Mouse (Mus musculus) cerebellum, postnatal 4 days (tissue): ENCODE measurements at regions not wholly inside any gene's neighbourhood (a gene's known extent, or its start where the extent isn't known, plus 50 kb on each side); places are given as distances from the start of the nearest gene placed in this dataset.
A peak's percentile ranks its signal among the peaks of the same experiment; 100 is the strongest.

Source experiments
- DNase-seq, 2 experiments: peaks; one replicate each; pipeline ENCODE4 v3.0.0; 2022; ENCODE audit warnings: low spot score in 2 of 2, mixed read lengths in 1 of 2

DNA sequence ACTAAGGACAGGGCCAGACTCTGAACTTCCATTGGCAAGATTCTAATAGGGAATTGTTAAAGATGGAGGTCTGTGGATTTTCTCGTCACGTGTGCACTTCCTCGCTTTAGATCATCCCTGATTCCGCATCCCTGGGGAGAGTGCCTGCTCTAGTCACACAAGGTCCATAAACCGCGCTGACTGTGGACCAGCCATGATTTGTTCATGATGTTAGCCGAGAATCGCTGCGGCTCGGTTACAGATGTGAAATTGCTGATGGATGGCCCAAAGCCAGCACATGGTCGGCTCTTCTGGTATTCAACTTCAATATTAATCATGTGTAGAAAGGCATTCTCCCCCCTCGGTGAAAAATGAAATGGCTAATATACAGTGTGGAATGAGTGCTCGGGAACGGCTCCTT is 387.6 kb upstream of the Nfe2l3 start:
- DNase-seq: no peak

DNA sequence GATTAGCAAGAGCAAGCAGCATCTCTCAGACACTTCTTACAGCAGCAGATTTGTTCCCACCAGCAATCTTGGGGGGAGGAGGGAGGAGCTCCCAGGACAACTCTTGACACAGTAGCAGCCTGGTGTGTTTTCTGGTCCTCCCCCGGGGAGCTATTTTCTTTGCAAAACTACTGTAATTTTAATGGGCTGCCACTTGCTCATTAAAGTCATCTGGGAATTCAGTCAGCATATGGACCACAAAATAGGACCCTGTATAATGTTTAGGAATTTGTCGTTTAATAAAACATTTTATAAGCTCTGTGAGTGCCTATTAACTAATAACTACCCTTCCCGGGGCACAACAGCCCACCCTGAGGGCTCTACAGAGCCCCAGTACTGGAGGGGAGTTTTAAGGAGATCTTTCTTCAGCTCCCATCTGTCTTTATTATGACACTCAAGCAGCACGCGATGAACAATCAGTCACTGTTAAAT is 380.0 kb upstream of the Nfe2l3 start:
- no peak for DNase-seq

DNA sequence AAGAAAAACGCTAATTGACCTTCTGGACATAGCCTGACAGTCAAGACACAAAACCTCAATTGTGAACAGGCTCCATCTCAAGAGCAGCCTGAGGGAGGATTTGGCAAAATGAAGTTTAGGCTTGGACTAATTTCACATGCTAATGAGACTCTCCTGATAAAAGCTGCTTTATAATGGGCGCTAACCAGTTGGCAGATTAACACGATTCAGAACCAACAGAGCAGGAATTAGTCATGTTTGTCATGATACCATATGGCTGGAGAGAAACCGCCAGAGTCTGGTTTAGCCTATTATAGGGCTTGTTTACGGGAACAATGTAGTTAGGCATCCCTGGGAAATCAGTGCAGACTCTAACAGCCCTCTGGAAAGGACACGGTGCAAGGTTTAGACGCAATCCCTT is 375.2 kb upstream of the Nfe2l3 start:
- peak in 1 of 2 experiments; percentile 28 for DNase-seq

DNA sequence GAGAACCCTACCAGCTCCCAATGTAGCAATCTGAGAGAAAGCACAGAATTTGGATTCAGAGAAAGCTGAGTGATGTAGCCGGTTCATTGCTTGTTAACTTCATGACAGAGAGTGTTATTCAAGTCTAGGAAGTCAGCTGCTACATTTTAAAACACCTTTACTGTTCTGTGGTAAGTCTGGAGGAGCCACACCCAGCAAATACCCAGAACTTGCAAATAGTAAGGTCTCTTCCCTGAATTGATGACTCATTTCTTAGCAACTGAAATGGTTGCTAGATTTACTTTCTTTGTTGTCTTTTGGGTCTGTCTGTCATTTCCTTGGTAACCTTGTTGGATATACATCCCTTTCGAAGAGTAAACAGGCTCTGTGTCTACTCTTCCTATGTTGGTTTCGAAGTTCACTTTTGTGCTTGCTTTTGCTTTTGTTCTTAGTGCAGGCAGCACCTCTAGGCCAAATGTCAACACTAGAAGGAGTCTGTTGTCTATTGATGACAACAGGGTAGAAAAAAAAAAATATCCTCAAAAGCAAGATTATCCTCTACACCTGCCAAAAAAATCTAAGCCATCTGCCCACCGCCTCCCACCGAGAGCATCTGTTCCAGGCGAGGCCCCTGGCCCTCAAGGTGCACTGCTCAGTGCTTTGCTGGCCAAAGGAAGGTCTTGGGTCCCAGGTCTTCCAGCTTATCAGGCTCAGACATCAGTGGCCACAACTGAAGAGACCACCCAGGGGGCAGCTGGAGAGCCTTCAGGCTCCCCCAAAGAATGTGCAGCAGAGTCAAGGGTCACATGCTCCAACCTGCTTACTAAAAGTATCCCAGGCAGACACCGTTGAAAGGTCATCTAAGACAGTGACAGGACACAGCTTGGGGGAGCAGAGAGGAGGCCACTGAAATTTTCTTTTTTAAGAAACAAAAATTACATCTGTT is 372.3 kb upstream of the Nfe2l3 start:
- peak in 1 of 2 experiments; percentile 54 for DNase-seq

DNA sequence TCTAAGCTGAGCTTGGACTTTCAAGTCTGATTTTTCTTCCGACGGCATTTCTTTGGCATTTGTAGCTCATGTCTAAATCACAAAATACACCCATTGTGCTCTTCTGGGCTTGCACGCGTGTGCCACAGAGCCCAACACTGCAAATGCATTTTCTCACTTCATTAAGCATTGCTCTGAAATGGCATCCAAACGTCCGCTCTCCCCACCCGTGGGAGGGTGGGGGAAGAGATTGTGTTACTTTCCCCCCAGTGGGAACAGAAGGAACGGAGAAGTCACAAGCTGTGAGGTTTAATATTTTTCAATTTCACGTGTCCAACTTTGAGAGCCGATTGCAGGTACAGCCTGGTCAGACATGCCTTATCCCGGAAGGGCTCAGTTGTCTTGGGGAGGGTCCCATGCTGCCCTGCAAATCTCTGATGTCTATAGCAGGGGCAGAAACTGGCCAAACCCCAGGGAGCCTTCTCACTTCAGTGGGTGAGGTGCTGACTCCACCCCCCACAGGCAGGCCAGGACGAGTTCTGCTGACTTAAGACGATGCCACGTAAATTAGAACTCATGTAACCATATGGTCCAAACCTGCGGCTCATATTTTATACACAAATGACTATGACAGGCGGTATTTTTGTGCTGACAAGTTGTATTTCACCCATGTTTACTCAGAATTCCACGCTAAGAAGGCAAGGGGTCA is 371.5 kb upstream of the Nfe2l3 start:
- no peak for DNase-seq

DNA sequence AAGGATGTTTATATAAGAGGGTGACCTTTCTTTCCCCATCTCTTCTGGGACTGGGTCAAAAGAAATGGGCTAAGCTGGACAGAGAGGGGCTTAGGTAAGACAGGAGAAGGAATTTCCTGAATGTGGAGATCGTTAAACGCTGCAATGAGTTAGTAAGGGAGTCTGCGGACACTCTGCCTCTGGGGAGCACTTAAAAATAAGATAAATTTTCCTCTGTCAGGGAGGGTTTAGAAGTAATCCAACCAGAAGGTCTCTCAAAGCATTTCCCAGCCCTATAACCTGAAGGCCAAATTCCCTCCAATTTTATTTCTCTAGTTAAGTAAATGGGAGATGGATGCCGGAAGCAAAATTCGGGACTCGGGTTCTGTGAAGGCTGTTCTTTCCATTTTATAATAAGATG is 367.3 kb upstream of the Nfe2l3 start:
- DNase-seq: no peak

DNA sequence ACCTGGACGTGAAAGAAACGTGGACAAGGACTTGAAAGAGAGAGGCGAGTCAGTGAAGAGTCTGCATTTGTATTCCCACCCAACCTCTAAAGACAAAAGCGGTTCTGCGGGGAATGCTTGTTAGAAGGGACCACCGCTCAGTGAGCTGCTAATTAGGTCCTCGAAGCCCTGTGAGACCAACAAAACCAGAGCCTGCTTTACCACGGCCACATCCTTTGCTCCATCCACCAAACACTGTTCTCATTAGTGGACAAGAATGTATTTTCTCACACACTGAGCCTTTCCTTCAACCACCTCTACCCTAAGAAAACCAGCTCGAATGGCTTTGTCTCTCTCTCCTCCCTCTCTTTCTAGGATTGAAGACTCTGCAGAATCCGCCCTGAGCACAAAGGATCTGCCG is 365.1 kb upstream of the Nfe2l3 start:
- DNase-seq: no peak

DNA sequence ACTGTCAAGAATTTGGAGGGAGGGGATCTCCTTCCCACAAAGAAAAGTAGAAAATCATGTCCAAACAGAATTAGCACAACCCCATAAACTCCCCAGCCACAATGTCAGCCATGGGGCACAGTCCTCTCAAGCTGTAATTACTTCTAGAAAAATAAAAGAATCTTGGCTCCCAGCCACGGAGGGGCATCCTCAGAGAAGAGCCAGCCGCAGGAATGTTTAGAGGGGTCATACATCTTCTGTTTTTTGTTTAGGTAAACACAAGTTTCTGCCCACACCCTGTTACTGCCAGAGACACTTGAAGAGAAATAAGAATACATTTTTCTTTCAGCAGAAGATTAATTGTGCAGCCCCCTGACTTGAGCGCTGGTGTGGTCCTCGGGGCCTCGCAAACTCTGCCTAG is 362.5 kb upstream of the Nfe2l3 start:
- DNase-seq: no peak

DNA sequence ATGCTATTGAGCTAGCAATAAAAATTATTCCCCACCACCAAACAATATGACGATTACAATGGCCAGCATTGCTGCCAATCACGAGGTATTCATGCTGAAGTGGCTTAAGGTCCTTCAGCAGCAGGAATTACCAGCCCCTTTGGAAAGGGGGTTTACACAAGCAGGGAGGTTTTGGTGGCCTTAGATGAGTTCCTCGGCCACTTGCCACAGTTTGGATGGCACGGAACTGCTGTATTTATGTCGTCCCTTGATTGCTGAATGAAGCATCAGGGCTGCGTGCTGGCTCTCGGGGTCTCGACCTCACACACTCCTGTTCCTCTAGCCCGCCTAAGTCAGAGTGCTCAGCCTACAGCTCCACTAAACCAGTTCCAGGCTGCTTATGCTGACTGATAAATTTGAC is 361.2 kb upstream of the Nfe2l3 start:
- no peak for DNase-seq

DNA sequence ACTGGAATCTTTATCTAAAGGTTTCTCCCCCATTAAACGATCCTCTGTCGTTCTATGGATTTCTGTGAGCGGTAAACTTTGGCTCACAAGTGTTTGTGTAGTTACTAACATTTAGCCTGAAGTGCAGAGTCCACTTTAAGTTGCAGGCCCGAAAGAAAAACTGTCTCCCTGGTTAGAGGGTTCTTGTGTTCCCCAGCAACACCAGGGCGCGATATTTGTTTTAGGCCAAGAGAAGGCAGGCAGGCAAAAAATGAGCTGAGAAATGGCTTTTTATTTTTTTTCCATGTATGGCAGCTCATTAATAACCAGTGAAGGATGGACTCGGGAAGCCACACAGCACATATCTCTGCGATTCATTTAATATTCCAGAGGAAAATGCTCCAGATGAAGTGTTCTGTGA is 357.4 kb upstream of the Nfe2l3 start:
- no peak for DNase-seq

DNA sequence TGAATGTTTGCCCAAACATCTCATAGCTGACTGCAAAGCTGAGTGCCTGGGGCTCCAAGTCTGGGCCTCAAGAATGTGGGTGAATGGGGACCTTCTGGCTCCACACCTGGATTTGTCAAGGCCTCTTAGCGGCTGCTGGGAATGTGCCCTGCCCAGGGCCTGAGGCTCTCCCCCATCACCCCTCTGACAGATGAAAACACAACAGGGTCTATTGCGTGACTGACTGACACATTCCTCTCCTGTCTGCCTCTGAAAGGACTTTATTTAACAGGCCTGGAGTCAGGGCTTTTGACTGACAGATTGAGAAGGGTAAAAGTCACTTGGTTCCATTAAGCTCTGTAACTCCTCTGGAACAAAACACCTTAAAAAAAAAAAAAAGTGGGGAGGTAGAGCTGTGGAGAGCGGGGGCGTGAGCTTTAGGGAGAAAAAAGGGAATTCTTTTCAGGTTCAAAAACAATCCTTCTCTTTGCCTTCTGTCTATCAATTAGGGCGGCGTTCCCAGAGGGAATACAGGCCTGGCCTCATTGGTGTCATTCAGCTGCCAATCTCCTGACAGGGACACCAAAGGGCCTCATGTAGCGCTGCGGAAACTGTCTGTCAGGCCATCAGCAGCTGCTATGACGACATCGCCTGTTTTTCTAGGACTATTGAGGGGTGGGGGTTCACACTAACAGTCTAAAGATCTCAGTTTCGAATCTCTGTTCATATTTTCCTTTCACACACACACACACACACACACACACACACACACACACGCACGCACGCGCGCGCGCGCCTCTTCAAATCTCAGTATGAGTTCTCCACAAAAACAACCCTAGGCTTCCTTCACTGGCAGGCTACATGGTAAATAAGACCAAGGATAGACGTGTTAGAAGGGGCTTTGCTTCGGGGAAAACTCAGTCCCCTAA is 355.4 kb upstream of the Nfe2l3 start:
- DNase-seq: no peak

DNA sequence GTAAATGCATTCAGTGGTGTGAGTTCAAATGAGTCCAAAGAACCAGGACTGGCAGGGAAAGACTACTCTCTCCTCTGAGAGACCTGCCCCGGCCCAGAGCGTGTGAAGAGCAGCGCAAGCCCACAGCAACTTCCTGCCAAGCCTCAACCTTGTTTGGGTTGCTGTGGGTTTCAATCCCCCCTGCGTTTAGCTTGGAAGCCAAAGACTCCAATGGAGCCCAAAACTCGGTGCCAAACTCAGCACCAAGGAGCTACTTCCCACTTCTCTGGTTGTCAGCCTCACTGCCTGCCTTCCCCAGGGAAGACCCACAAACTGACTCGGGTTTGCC is 354.7 kb upstream of the Nfe2l3 start:
- peak in 1 of 2 experiments; percentile 38 for DNase-seq

DNA sequence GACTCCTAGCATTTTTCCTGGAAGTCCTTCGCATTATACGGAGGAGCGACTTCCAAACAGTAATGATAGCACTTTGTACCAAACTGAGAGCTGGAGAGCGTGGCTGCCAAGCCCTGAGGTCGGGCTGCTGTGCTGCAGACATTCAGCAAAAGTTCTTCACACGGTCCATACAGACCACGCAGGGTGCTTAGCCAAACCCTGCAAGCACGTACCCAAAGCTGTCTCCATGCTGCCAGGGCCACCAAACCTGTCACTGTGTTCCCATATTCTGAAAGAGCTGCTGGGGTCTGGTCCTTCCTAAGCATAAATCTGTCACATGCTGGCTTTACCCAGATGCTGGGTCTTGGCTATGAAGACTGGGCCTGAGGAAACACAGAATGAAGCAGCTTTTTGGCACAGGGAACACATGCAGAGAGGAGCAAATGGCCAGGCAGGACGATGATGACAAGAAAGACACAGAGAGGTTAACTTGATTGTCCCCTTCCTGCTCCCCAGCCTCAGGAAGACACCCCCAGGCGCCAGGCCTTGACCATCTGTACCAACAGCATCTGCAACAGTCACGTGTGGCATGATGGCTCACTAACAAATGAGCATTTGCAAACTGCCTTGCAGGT is 354.0 kb upstream of the Nfe2l3 start:
- DNase-seq: peak; percentile 31 to 60

DNA sequence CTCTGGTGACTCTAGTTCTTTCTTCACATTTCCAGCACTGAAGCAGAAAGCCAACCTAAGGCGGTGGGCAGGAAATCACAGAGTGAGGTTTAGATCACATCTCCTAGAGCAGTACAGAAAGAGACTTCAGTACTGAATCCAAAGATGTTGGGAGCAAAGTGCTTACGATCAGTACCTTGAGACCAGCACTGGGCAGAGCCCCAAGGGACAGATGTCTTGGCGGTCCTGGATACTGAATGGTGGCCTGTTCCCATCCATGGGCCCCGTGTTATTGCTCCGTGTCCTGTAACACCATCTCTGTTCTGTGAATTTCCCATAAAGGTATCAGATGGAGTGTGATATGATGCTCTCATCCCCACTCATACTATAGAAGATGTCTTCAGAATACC is 353.5 kb upstream of the Nfe2l3 start:
- no peak for DNase-seq

DNA sequence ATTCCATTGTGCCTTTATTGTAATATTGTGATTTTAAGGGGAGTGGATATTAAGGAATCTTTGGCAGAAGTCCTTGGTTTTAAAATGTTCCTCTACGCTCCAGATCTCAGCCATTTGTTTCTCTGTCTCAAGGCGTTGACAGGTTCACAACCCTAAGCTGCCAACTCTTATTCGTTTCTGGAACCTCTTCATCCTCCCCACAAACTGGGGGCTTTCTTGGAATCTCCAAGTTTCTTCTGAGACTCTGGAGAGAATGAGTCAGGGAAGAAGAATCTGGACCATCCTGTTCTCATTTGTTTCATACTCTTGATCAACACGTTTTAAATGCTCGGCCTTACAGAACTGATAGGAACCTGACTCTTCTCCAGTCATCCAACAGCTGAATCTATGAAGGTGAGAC is 351.4 kb upstream of the Nfe2l3 start:
- no peak for DNase-seq

DNA sequence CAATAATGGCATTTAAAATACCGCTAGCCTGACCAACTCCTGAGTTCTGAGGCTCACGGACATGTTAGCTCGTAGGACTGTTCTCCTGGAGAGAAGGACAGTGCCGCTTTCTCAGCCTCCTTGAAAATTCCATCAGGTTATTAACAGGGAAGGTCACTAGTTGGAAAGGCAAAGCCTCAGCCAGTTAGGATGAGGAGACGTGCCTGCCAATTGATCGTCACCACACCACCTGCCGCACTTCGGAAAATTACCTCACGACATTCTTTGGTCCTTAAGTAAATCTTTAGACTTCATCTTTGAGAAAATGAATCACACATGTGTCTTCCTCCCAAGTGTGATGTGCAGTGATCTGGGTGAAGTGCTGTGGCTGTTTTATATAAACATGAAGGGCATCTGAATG is 347.8 kb upstream of the Nfe2l3 start:
- no peak for DNase-seq

DNA sequence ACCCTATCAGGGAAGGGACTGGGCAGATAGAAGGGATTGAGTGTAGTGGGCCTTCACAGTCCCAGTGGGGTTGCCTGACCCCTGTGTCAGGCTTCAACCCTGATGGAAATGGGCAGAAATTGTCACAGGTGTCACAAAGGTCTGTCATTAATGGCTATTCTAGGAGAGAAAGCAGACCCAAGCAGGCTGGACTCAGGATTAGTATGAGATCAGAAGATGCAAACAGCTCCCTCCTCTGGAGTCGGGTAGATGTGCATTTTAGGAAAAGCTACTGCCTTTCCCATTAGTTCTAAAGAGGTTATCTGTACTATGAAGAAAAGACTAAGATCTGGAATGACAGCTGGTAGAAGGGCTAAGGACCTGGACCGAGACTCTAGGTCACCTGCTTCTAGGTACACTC is 346.9 kb upstream of the Nfe2l3 start:
- no peak for DNase-seq

DNA sequence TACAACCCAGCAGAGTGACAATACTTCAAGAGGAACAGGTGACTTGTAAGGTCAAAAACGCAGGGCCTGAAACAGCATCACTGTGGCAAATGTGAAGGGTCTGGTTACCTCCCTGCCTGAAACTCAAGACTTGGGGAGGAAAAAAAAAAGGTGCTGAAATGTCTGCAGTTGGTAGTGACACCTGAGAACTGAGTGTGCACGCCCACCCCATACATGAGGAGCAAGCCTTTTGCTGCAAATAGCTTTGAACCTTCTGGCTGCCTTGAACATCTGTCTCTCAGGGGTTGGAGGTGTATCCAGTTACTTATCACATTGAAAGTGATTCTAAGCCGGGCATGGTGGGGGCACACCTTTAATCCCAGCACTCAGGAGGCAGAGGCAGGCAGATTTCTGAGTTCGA is 346.1 kb upstream of the Nfe2l3 start:
- DNase-seq: no peak

DNA sequence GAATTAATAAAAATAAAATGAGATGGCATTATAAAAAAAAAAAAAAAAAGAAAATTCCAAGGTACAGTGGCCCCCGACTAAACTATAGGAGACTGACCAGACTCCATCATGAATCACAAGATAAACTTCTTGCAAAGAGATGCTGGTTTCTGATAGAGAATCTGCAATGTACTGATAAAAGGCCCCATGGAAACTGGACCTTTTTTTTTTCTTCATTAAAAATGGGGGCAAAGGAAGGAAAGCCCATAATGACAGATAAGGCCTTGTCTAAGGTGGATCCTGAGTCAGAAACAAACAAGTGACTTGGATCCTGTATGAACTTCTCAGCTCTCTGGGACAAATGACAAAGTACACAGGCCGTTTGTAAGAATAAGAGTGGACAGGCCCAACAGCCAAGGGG is 344.7 kb upstream of the Nfe2l3 start:
- DNase-seq: no peak

DNA sequence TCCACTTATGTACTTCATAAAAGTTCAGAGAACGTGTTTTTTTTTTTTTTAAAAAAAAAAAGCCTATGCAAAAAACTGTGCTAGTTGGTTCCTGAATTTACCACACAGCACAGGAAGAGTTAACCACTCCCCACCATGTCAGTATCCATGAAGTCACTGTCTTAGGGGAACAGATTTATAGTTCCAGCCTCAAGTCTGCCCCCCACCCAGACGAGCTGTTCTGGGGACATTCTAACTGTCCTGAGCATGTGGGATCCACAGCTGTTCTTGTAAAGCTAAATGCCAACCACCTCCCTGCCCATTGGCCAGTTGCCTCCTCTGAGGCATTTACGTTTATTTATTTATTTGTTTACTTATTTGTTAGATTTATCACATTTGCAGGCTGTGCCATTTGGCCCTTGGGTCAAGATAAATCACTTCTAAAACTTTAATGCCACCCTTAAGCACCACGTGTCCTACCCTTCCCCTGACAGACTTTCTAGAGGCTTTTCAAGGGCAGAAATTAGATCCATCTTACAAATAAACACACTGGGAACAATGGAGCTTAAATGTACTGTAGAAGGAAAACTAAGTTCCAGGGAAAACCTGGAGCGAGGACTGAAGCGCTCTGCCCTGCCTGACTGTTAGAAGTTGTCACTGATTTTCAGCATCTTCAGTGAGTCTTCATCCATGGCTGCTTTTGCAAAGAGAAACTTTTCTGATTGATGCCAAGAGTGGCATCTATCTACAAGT is 343.7 kb upstream of the Nfe2l3 start:
- no peak for DNase-seq

DNA sequence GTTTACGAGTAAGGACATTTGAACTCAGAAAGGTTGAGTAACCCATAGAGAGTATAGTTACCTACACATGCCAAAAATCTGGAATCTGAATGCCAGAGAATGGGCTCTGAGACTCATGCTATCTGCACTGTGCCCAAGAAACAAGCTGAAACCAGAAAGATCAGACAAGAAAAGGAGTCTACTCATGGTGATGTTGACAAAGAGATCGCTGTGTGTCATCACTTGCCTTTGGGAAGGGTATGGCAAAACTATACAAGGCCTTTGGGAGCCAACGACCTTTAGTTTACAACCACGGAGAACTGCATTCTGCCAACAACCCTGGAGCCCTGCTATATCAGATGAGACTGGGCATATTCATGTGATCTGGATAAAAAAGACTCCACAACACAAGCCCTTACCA is 339.3 kb upstream of the Nfe2l3 start:
- no peak for DNase-seq
